Mouse (Mus musculus): ENCODE measurements around the gene Colgalt2. TPM values are rescaled to one million over a fixed set of nuclear protein-coding genes. Genes with fewer than 3 reads are reported as not detected.

The Colgalt2 gene
- polyA plus RNA-seq, 1 experiment from 2014 or later, result 0.21 TPM

GRCm38 (mm10) chr1:152511237-152511636 lies 111.6 kb downstream of the Colgalt2 start:
- 58% methylated on average over 4 of the region's 4 CpGs for WGBS (ENCODE audit: insufficient replicate concordance)
- H3K36me3 ChIP-seq (replicated peaks; ENCODE audit: insufficient read depth, low read length), result no peaks in the 10 kb centered on the region
- H3K4me2 ChIP-seq (ENCODE audit: low read depth, low read length), result no peak overlapping the region
- no peaks in the 10 kb centered on the region for H3K4me1 ChIP-seq (ENCODE audit: insufficient read depth)
- no peak overlapping the region for H3K9ac ChIP-seq (replicated peaks)
- peak; percentile 76 for ATAC-seq
- no peak overlapping the region for H3K4me3 ChIP-seq (ENCODE audit: low read depth, low read length)
- TF ChIP-seq CTCF (IDR thresholded peaks at IDR 0.05; ENCODE audit: low read depth), result peak; percentile 96
- TF ChIP-seq EP300 (IDR thresholded peaks at IDR 0.05; ENCODE audit: low read depth), result no peak
- H3K27me3 ChIP-seq (ENCODE audit: insufficient read depth, low read length), result no peaks in the 10 kb centered on the region
- no peak overlapping the region for H3K27ac ChIP-seq (ENCODE audit: low read depth)
- DNase-seq, result no peak
- H3K9me3 ChIP-seq (ENCODE audit: low read length), result no peaks in the 10 kb centered on the region

DNA sequence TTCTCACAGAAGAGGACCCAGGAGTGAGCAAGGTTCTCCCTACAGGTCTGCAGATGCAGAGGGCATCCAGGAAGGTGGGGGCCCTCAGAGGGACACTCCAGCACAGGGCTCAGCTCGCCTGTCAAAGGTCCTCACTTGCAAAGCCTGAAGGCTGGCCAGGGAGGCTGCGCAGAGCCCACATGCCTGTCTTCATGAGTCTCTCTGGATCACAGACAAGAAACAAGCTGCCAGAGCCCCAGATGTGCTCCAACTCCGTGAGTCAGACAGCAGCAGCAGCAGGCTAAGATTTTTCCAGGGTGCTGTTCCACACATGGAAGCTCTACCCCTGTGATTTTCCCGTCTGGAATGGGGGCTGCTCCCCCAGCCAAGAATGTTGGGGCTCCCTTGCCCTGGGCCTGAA lies 114.6 kb downstream of the Colgalt2 start:
- Histone ChIP-seq H3K36me3 (replicated peaks; ENCODE audit: insufficient read depth, low read length) (peaks cover 12% of the 10 kb centered on the region; the same call in 1 of the 2 replicates), H3K4me3 (ENCODE audit: low read depth, low read length) (no peak overlapping the region), H3K4me1 (ENCODE audit: insufficient read depth) (no peaks in the 10 kb centered on the region), H3K27me3 (ENCODE audit: insufficient read depth, low read length) (no peaks in the 10 kb centered on the region), H3K4me2 (ENCODE audit: low read depth, low read length) (no peak overlapping the region), H3K9ac (replicated peaks) (no peak overlapping the region), H3K27ac (ENCODE audit: low read depth) (no peak overlapping the region), H3K9me3 (ENCODE audit: low read length) (no peaks in the 10 kb centered on the region)
- TF ChIP-seq EP300 (IDR thresholded peaks at IDR 0.05; ENCODE audit: low read depth) (no peak), CTCF (IDR thresholded peaks at IDR 0.05; ENCODE audit: low read depth) (no peak)
- ATAC-seq, result no peak
- no peak for DNase-seq
- 76% methylated on average over 4 of the region's 4 CpGs for WGBS (ENCODE audit: insufficient replicate concordance)

DNA sequence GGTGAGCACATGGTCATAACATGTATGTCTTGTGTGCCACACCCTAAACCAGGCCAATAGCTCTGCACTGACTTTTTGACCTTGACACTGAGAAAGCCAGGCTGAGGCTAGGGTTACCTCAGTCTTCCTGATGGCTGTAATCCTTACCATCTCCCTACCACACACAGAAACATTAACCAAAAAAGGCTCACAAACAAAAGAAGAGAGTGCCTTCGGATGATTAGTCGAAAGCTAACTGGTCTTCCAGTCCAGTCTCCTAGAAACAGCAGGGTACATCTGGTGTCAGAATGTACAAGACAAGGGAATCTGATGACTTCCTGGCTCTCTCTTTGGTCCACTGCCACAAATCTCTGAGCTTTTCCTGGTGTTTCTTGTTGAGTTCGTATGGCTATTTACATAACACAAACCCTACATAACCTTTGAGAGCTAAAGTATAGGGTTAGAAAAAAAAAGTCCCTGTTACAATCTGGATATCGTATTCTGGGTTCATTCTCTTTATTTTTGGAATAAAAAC lies 117.5 kb downstream of the Colgalt2 start:
- 70% methylated on average over 4 of the region's 4 CpGs for WGBS (ENCODE audit: insufficient replicate concordance)
- TF ChIP-seq EP300 (IDR thresholded peaks at IDR 0.05; ENCODE audit: low read depth) (no peak), CTCF (IDR thresholded peaks at IDR 0.05; ENCODE audit: low read depth) (no peak)
- H3K9ac ChIP-seq (replicated peaks), result no peak overlapping the region
- ATAC-seq (no peak), DNase-seq (no peak)
- no peaks in the 10 kb centered on the region for H3K9me3 ChIP-seq (ENCODE audit: low read length)
- no peak overlapping the region for H3K4me2 ChIP-seq (ENCODE audit: low read depth, low read length)
- H3K27me3 ChIP-seq (ENCODE audit: insufficient read depth, low read length), result no peaks in the 10 kb centered on the region
- H3K4me1 ChIP-seq (ENCODE audit: insufficient read depth), result no peaks in the 10 kb centered on the region
- H3K4me3 ChIP-seq (ENCODE audit: low read depth, low read length), result no peak overlapping the region
- no peak overlapping the region for H3K27ac ChIP-seq (ENCODE audit: low read depth)
- peaks cover 23% of the 10 kb centered on the region for H3K36me3 ChIP-seq (replicated peaks; ENCODE audit: insufficient read depth, low read length)

- Histone ChIP-seq H3K4me2 (ENCODE audit: low read depth, low read length) (no peak overlapping the region), H3K27me3 (ENCODE audit: insufficient read depth, low read length) (no peaks in the 10 kb centered on the region), H3K9me3 (ENCODE audit: low read length) (no peaks in the 10 kb centered on the region), H3K36me3 (replicated peaks; ENCODE audit: insufficient read depth, low read length) (peaks cover 32% of the 10 kb centered on the region), H3K9ac (replicated peaks) (no peak overlapping the region), H3K27ac (ENCODE audit: low read depth) (no peak overlapping the region), H3K4me1 (ENCODE audit: insufficient read depth) (no peaks in the 10 kb centered on the region), H3K4me3 (ENCODE audit: low read depth, low read length) (no peak overlapping the region)
- WGBS (ENCODE audit: insufficient replicate concordance), result 69% methylated on average over 8 of the region's 8 CpGs
- TF ChIP-seq EP300 (IDR thresholded peaks at IDR 0.05; ENCODE audit: low read depth) (no peak), CTCF (IDR thresholded peaks at IDR 0.05; ENCODE audit: low read depth) (no peak)
- DNase-seq (no peak), ATAC-seq (no peak)
Measured at GRCm38 (mm10) chr1:152518971-152519370, 119.3 kb downstream of the Colgalt2 start.

- DNase-seq, result peak; percentile 68
- Histone ChIP-seq H3K4me1 (ENCODE audit: insufficient read depth) (no peaks in the 10 kb centered on the region), H3K4me3 (ENCODE audit: low read depth, low read length) (no peak overlapping the region), H3K4me2 (ENCODE audit: low read depth, low read length) (no peak overlapping the region), H3K27ac (ENCODE audit: low read depth) (no peak overlapping the region), H3K36me3 (replicated peaks; ENCODE audit: insufficient read depth, low read length) (peaks cover 35% of the 10 kb centered on the region), H3K9me3 (ENCODE audit: low read length) (no peaks in the 10 kb centered on the region), H3K27me3 (ENCODE audit: insufficient read depth, low read length) (no peaks in the 10 kb centered on the region), H3K9ac (replicated peaks) (no peak overlapping the region)
- no peak for ATAC-seq
- peak; percentile 78 for TF ChIP-seq CTCF (IDR thresholded peaks at IDR 0.05; ENCODE audit: low read depth)
- no peak for TF ChIP-seq EP300 (IDR thresholded peaks at IDR 0.05; ENCODE audit: low read depth)
- WGBS (ENCODE audit: insufficient replicate concordance), result 73% methylated on average over 16 of the region's 16 CpGs
Measured at GRCm38 (mm10) chr1:152520798-152521575, 121.4 kb downstream of the Colgalt2 start.

GRCm38 (mm10) chr1:152522226-152522625 lies 122.6 kb downstream of the Colgalt2 start:
- TF ChIP-seq CTCF (IDR thresholded peaks at IDR 0.05; ENCODE audit: low read depth), result no peak
- TF ChIP-seq EP300 (IDR thresholded peaks at IDR 0.05; ENCODE audit: low read depth), result no peak
- no peak overlapping the region for H3K27ac ChIP-seq (ENCODE audit: low read depth)
- no peaks in the 10 kb centered on the region for H3K4me1 ChIP-seq (ENCODE audit: insufficient read depth)
- ATAC-seq (no peak), DNase-seq (no peak)
- peaks cover 36% of the 10 kb centered on the region for H3K36me3 ChIP-seq (replicated peaks; ENCODE audit: insufficient read depth, low read length)
- H3K9ac ChIP-seq (replicated peaks), result no peak overlapping the region
- H3K9me3 ChIP-seq (ENCODE audit: low read length), result no peaks in the 10 kb centered on the region
- H3K27me3 ChIP-seq (ENCODE audit: insufficient read depth, low read length), result no peaks in the 10 kb centered on the region
- no peak overlapping the region for H3K4me3 ChIP-seq (ENCODE audit: low read depth, low read length)
- no peak overlapping the region for H3K4me2 ChIP-seq (ENCODE audit: low read depth, low read length)
- 83% methylated on average over 3 of the region's 3 CpGs for whole genome bisulfite sequencing (ENCODE audit: insufficient replicate concordance)
